Mouse (Mus musculus) stomach, postnatal 0 days (tissue): ENCODE data around the gene Selenof.

Source experiments
- CTCF ChIP-seq: IDR thresholded peaks from 2 replicates; pipeline ENCODE4 v1.5.1; 2016; ENCODE audit warnings: antibody characterized with exemption, low read depth, mild to moderate bottlenecking, moderate library complexity
- EP300 ChIP-seq: optimal IDR thresholded peaks from 2 replicates; pipeline ENCODE3; 2016; ENCODE audit warnings: antibody characterized with exemption

- TF ChIP-seq CTCF (no peak), EP300 (no peak)
These were observed 16.2 kb upstream of the Selenof start for GRCm38 (mm10) chr3:144553942-144554341.
